Mouse (Mus musculus): Measurements from ENCODE around the gene Snn. TPM values are rescaled to one million over a fixed set of nuclear protein-coding genes. Genes with fewer than 3 reads are reported as not detected.
A peak's percentile ranks its signal among the peaks of the same experiment; 100 is the strongest.

Snn gene
- polyA plus RNA-seq, 2 experiments = 2.2 to 2.5 TPM

DNA sequence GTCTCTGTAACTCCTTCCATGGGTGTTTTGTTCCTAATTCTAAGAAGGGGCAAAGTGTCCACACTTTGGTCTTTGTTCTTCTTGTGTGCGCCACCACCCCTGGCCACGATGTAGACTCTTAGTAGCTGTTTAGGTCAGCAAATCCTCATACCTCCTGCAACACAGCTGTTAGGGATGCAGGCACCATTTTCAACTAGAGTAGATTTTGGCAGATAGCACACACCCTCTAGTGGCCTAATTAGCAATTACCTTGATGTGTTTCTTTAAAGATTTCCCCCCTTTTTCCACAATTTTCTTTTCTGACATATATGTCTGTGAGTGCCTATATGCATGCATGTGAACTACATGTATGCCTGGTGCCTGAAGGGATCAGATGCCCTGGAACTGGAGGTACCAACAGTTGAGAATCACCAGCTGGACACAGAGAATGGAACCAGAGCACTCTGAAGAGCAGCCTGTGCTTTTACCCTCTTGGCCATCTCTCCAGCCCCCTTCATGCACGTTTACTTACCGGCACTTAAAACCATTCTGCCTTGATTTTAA, 48.5 kb downstream of the Snn start:
- Histone ChIP-seq H3K4me1 (replicated peaks; ENCODE audit: control insufficient read depth in 2 of 2, insufficient read depth in 2 of 2, low read length in 1 of 2) (no peaks in the 10 kb centered on the region), H3K9me3 (ENCODE audit: control insufficient read depth, low read length) (no peaks in the 10 kb centered on the region), H3K4me3 (ENCODE audit: insufficient read depth in 1 of 2, low read depth in 2 of 2, low read length in 2 of 2) (no peak overlapping the region), H3K9ac (replicated peaks) (no peak overlapping the region), H3K4me2 (ENCODE audit: low read depth) (no peak overlapping the region), H3K27ac (no peak overlapping the region), H3K36me3 (replicated peaks; ENCODE audit: control insufficient read depth, insufficient read depth, low read depth) (no peaks in the 10 kb centered on the region; the same call in 1 of the 2 replicates), H3K27me3 (ENCODE audit: control insufficient read depth, insufficient read depth, low read length) (no peaks in the 10 kb centered on the region)
- ATAC-seq (ENCODE audit: insufficient read depth) = no peak
- TF ChIP-seq EP300 (IDR thresholded peaks at IDR 0.05; ENCODE audit: low read depth) (no peak), CTCF (IDR thresholded peaks at IDR 0.05; ENCODE audit: low read depth) (peak; percentile 60)
- WGBS (ENCODE audit: insufficient replicate concordance) = 66% methylated on average over 4 of the region's 4 CpGs
- no peak for DNase-seq (ENCODE audit: low read depth in 3 of 3, low spot score in 3 of 3)

DNA sequence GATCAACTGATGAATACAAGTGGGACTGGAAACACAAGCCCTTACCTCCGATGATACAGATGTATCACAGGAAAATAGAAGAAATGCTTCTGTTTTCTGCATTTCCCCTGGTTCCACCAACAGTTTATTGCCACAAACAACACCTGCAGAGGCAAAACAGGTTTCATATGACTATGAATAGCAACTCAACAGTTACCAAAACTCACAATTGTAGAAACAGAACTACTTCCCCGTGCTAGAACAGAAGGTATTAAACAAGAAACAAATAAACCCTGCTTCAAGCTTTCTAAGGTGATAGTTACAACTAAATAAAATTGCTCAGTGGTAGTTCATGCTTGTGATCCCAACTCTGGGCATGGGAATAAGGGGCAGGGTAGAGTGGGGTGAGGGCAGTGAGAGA, 61.9 kb downstream of the Snn start:
- no peaks in the 10 kb centered on the region for H3K9me3 ChIP-seq (ENCODE audit: control insufficient read depth, low read length)
- H3K4me1 ChIP-seq (replicated peaks; ENCODE audit: control insufficient read depth in 2 of 2, insufficient read depth in 2 of 2, low read length in 1 of 2) = no peaks in the 10 kb centered on the region
- H3K9ac ChIP-seq (replicated peaks) = no peak overlapping the region
- H3K27ac ChIP-seq = no peak overlapping the region
- H3K36me3 ChIP-seq (replicated peaks; ENCODE audit: control insufficient read depth, insufficient read depth, low read depth) = peaks cover 11% of the 10 kb centered on the region
- no peak for ATAC-seq (ENCODE audit: insufficient read depth)
- no peaks in the 10 kb centered on the region for H3K27me3 ChIP-seq (ENCODE audit: control insufficient read depth, insufficient read depth, low read length)
- TF ChIP-seq EP300 (IDR thresholded peaks at IDR 0.05; ENCODE audit: low read depth) (no peak), CTCF (IDR thresholded peaks at IDR 0.05; ENCODE audit: low read depth) (no peak)
- no peak for DNase-seq (ENCODE audit: low read depth in 3 of 3, low spot score in 3 of 3)
- WGBS (ENCODE audit: insufficient replicate concordance) = 77% methylated on average over 2 of the region's 2 CpGs
- H3K4me2 ChIP-seq (ENCODE audit: low read depth) = no peak overlapping the region
- no peak overlapping the region for H3K4me3 ChIP-seq (ENCODE audit: insufficient read depth in 1 of 2, low read depth in 2 of 2, low read length in 2 of 2)

DNA sequence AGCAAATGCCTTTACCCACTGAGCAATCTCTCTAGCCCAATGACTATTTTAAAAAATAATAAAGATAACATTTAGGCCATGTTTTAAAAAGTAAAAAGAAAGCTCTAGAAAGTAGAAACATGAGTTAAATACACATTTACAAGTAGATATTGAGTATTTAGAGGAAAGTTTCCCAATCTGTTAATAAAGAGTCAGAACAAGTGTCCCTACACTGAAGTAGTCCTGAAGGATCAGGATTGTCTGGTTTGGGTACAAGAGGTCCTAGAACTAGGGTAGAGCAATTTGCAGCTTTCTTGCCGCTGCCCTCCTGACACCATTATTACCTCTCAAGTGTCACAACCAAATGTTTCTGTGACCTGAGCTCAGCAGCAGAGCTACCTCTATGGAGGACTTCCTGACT, 63.4 kb downstream of the Snn start:
- DNase-seq (ENCODE audit: low read depth in 3 of 3, low spot score in 3 of 3) = no peak
- peaks cover 15% of the 10 kb centered on the region for H3K36me3 ChIP-seq (replicated peaks; ENCODE audit: control insufficient read depth, insufficient read depth, low read depth)

More for the DNA sequence above, 63.4 kb downstream of the Snn start:
- Histone ChIP-seq H3K27ac (no peak overlapping the region), H3K4me3 (ENCODE audit: insufficient read depth in 1 of 2, low read depth in 2 of 2, low read length in 2 of 2) (no peak overlapping the region), H3K27me3 (ENCODE audit: control insufficient read depth, insufficient read depth, low read length) (no peaks in the 10 kb centered on the region), H3K9me3 (ENCODE audit: control insufficient read depth, low read length) (no peaks in the 10 kb centered on the region), H3K9ac (replicated peaks) (no peak overlapping the region), H3K4me1 (replicated peaks; ENCODE audit: control insufficient read depth in 2 of 2, insufficient read depth in 2 of 2, low read length in 1 of 2) (no peaks in the 10 kb centered on the region), H3K4me2 (ENCODE audit: low read depth) (no peak overlapping the region)
- no peak for ATAC-seq (ENCODE audit: insufficient read depth)
- WGBS (ENCODE audit: insufficient replicate concordance) = 72% methylated on average over 1 of the region's 1 CpGs
- no peak for TF ChIP-seq EP300 (IDR thresholded peaks at IDR 0.05; ENCODE audit: low read depth)
- TF ChIP-seq CTCF (IDR thresholded peaks at IDR 0.05; ENCODE audit: low read depth) = no peak

Other genes starting within 250 kb of the Snn start
- not detected in 2 replicates for gene Gm11172, start 248.0 kb upstream of the Snn start, polyA plus RNA-seq (2012; rRNA removed)
- gene Gm11172, start 248.0 kb upstream of the Snn start, polyA plus RNA-seq (2014; fragmentation: Nextera tagmentation; extraction: Ambion mirVana) = not detected in 2 replicates
- gene Rmi2, start 225.9 kb upstream of the Snn start, polyA plus RNA-seq (2012; rRNA removed) = 2.6 and 2.9 TPM in 2 replicates
- gene Rmi2, start 225.9 kb upstream of the Snn start, polyA plus RNA-seq (2014; fragmentation: Nextera tagmentation; extraction: Ambion mirVana) = 1.3 TPM in 2 replicates
- 10.6 and 12.1 TPM in 2 replicates for gene Litaf, start 5.2 kb downstream of the Snn start, polyA plus RNA-seq (2012; rRNA removed)
- gene Litaf, start 5.2 kb downstream of the Snn start, polyA plus RNA-seq (2014; fragmentation: Nextera tagmentation; extraction: Ambion mirVana) = 26.6 and 27.3 TPM in 2 replicates
- gene Txndc11, start 73.7 kb downstream of the Snn start, polyA plus RNA-seq (2012; rRNA removed) = 8.8 and 8.9 TPM in 2 replicates
- gene Txndc11, start 73.7 kb downstream of the Snn start, polyA plus RNA-seq (2014; fragmentation: Nextera tagmentation; extraction: Ambion mirVana) = 13.4 and 16.8 TPM in 2 replicates
- gene Zc3h7a, start 115.4 kb downstream of the Snn start, polyA plus RNA-seq (2012; rRNA removed) = 31.6 and 52.6 TPM in 2 replicates
- 26.2 and 28.9 TPM in 2 replicates for gene Zc3h7a, start 115.4 kb downstream of the Snn start, polyA plus RNA-seq (2014; fragmentation: Nextera tagmentation; extraction: Ambion mirVana)
- 19.4 and 43.6 TPM in 2 replicates for gene Rsl1d1, start 142.4 kb downstream of the Snn start, polyA plus RNA-seq (2012; rRNA removed)
- 109 and 117 TPM in 2 replicates for gene Rsl1d1, start 142.4 kb downstream of the Snn start, polyA plus RNA-seq (2014; fragmentation: Nextera tagmentation; extraction: Ambion mirVana)
- 29.3 and 36.1 TPM in 2 replicates for gene Gspt1, start 193.4 kb downstream of the Snn start, polyA plus RNA-seq (2012; rRNA removed)
- gene Gspt1, start 193.4 kb downstream of the Snn start, polyA plus RNA-seq (2014; fragmentation: Nextera tagmentation; extraction: Ambion mirVana) = 44.4 and 48.5 TPM in 2 replicates